Mouse (Mus musculus): ENCODE measurements around the gene Coq10a.

Coq10a gene

GRCm38 (mm10) chr10:128382482-128382881 is 13.7 kb upstream of the Coq10a start:
- DNase-seq = no peak

- no peak for DNase-seq
These were observed 11.8 kb upstream of the Coq10a start for GRCm38 (mm10) chr10:128380565-128380964.

GRCm38 (mm10) chr10:128379260-128379659 is 10.5 kb upstream of the Coq10a start:
- DNase-seq = no peak

- DNase-seq = no peak
These were observed 9.7 kb upstream of the Coq10a start for GRCm38 (mm10) chr10:128378462-128378861.

- DNase-seq = no peak
These were observed 9.2 kb upstream of the Coq10a start for GRCm38 (mm10) chr10:128377940-128378448.

- DNase-seq = peak; percentile 62
These were observed 8.6 kb upstream of the Coq10a start for GRCm38 (mm10) chr10:128377222-128377939.

GRCm38 (mm10) chr10:128376455-128377211 is 7.8 kb upstream of the Coq10a start, which contains the start of gene Ankrd52:
Ankrd52 (plus strand) TSS chr10:128377115.
- DNase-seq = peak; percentile 89

GRCm38 (mm10) chr10:128376099-128376454 is 7.3 kb upstream of the Coq10a start:
- no peak for DNase-seq

GRCm38 (mm10) chr10:128374393-128374792 is 5.6 kb upstream of the Coq10a start:
- DNase-seq = peak; percentile 29

- no peak for DNase-seq
These were observed 4.4 kb upstream of the Coq10a start for GRCm38 (mm10) chr10:128372989-128373748.

GRCm38 (mm10) chr10:128372142-128372541 is 3.3 kb upstream of the Coq10a start:
- no peak for DNase-seq

GRCm38 (mm10) chr10:128370601-128371000 is 1.8 kb upstream of the Coq10a start:
- DNase-seq = no peak

GRCm38 (mm10) chr10:128370021-128370420 is 1.2 kb upstream of the Coq10a start:
- DNase-seq = no peak

- no peak for DNase-seq
These were observed 802 bp upstream of the Coq10a start for GRCm38 (mm10) chr10:128369599-128369998.

GRCm38 (mm10) chr10:128369218-128369543 is 384 bp upstream of the Coq10a start:
- DNase-seq = no peak

GRCm38 (mm10) chr10:128367899-128368401 is 847 bp downstream of the Coq10a start:
- no peak for DNase-seq

- DNase-seq = peak; percentile 30
These were observed 6.2 kb downstream of the Coq10a start for GRCm38 (mm10) chr10:128362568-128362967.

GRCm38 (mm10) chr10:128361836-128362235 is 7.0 kb downstream of the Coq10a start:
- DNase-seq = no peak

GRCm38 (mm10) chr10:128359226-128359625 is 9.6 kb downstream of the Coq10a start:
- no peak for DNase-seq

GRCm38 (mm10) chr10:128358796-128359195 is 10.0 kb downstream of the Coq10a start:
- DNase-seq = peak; percentile 52

- no peak for DNase-seq
These were observed 21.3 kb downstream of the Coq10a start for GRCm38 (mm10) chr10:128347541-128347940.

GRCm38 (mm10) chr10:128344568-128345275 is 24.1 kb downstream of the Coq10a start:
- peak; percentile 81 for DNase-seq

GRCm38 (mm10) chr10:128343436-128343835 is 25.4 kb downstream of the Coq10a start:
- no peak for DNase-seq

Data from thymus, postnatal 25 days (tissue).